ENCODE assay signal across 9 mouse cellular contexts in the genomic region with DNA sequence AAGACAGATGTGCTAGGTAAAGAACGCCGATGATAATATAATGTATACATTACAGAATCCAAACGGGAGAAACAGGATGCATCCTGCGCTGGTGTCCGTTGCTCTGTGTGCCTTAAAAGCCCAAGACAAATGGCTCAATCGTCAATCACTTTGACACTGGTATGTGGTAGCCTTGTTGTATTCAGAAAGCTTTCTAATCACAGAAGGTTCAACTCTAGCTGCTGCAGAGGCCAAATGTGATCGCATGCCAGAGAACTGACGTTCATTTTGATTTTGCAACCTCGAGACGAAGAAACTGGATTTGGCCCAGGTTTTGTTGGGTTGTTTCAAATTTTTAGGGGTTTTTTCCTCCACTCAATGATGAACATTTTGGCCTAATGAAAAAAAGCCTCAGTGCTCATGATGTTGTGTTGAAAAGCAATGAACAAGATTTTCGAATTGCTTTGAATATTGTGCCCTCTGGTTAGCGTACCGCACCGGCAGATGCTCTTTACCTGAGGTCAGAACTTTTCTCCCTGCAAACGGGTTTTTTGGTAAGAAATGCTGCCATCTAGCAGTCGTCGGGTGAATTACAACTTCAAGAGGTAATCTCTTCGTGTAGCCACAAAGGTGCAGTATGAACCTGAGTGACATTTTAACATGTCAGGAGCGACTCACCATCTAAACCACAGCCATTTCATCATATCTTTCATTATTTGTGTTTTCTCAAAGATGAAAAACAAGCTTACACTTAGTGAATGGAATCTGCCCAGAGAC. TPM values are rescaled to one million over a fixed set of nuclear protein-coding genes. Genes with fewer than 3 reads are reported as not detected.
DNase-seq lines count a peak whose midpoint lies in the region; ATAC-seq and TF ChIP-seq lines count a peak whose summit lies in the region.
"Had no signal": no experiment of that assay in that cellular context is flagged by ENCODE, and none has a peak within 500 bp of the region (broad histone marks: within the 10 kb centered on the region; RNA-seq: fewer than 3 reads in every experiment).

No protein-coding gene starts in this region.

- H3K4me3 ChIP-seq in hindbrain, embryonic 16.5 days (ENCODE audit: low read length) = no peak overlapping the region
- no peak overlapping the region for H3K4me3 ChIP-seq in limb, embryonic 14.5 days (replicated peaks; ENCODE audit: low read length)
- H3K4me3 ChIP-seq: erythroblast, embryonic 14.5 days had no signal

- WGBS in hindbrain, embryonic 16.5 days = 38% methylated on average over 19 of the region's 19 CpGs
- WGBS in limb, embryonic 14.5 days = 21% methylated on average over 19 of the region's 19 CpGs

- no peaks in the 10 kb centered on the region for H3K4me1 ChIP-seq in hindbrain, embryonic 16.5 days (ENCODE audit: control insufficient read depth, insufficient read depth, low read depth, low read length)
- no peaks in the 10 kb centered on the region for H3K4me1 ChIP-seq in limb, embryonic 14.5 days (ENCODE audit: control insufficient read depth, insufficient read depth, low read length)

- DNase-seq in layer of hippocampus, adult 18-20 months (ENCODE audit: low spot score in 2 of 2) = peak; percentile 22 to 63
- DNase-seq in layer of hippocampus, postnatal 36 days = no peak
- peak; percentile 43 for DNase-seq in adipocyte (ENCODE audit: low spot score)
- peak; percentile 76 for DNase-seq in embryo, embryonic 10 days (ENCODE audit: low spot score)
- DNase-seq in limb, embryonic 14.5 days (ENCODE audit: low spot score) = peak; percentile 9
- DNase-seq in retina, embryonic 14.5 days (ENCODE audit: low spot score) = peak; percentile 74
- no peak for DNase-seq in Muller cell, postnatal 12 days (ENCODE audit: inconsistent ontology term)

- H3K4me2 ChIP-seq in hindbrain, embryonic 16.5 days (ENCODE audit: low read length) = no peak overlapping the region
- H3K4me2 ChIP-seq in limb, embryonic 14.5 days (replicated peaks; ENCODE audit: low read depth, low read length, severe bottlenecking) = no peak overlapping the region

- H3K9ac ChIP-seq in hindbrain, embryonic 16.5 days (ENCODE audit: low read depth, low read length) = no peak overlapping the region
- no peak overlapping the region for H3K9ac ChIP-seq in limb, embryonic 14.5 days (ENCODE audit: low read depth, low read length, severe bottlenecking)

- no peak overlapping the region for H3K27ac ChIP-seq in hindbrain, embryonic 16.5 days (ENCODE audit: low read depth, low read length)
- no peak overlapping the region for H3K27ac ChIP-seq in limb, embryonic 14.5 days (replicated peaks; ENCODE audit: low read depth, low read length)

- no peak for TF ChIP-seq POLR2A in limb, embryonic 14.5 days (IDR thresholded peaks at IDR 0.05; ENCODE audit: borderline replicate concordance, extremely low read depth, insufficient read depth, insufficient read length)

- no peaks in the 10 kb centered on the region for H3K36me3 ChIP-seq in hindbrain, embryonic 16.5 days (ENCODE audit: control insufficient read depth, insufficient read depth, low read length)
- no peaks in the 10 kb centered on the region for H3K36me3 ChIP-seq in limb, embryonic 14.5 days (ENCODE audit: control insufficient read depth, insufficient read depth, low read length)

- no peaks in the 10 kb centered on the region for H3K9me3 ChIP-seq in hindbrain, embryonic 16.5 days (ENCODE audit: control insufficient read depth, low read length)
- H3K9me3 ChIP-seq in limb, embryonic 14.5 days (ENCODE audit: control insufficient read depth, low read length) = no peaks in the 10 kb centered on the region

- peak; percentile 27; the same call in 1 of the 2 replicates for ATAC-seq in hindbrain, embryonic 16.5 days
- ATAC-seq in limb, embryonic 14.5 days (ENCODE audit: low FRiP score, low read depth) = no peak

- H3K27me3 ChIP-seq in hindbrain, embryonic 16.5 days (replicated peaks; ENCODE audit: control insufficient read depth, insufficient read depth, low read length) = no peaks in the 10 kb centered on the region
- no peaks in the 10 kb centered on the region for H3K27me3 ChIP-seq in limb, embryonic 14.5 days (ENCODE audit: control insufficient read depth, insufficient read depth, low read length)

RNA-seq across cellular contexts. Expression of a gene that starts 6.6 kb away (rescaled TPM):
- total RNA-seq in layer of hippocampus, adult 18-20 months (2021) = not detected
- not detected for total RNA-seq in layer of hippocampus, postnatal 36 days (2021)
- polyA plus RNA-seq in hindbrain, embryonic 16.5 days (2015; fragmentation: Nextera tagmentation; extraction: Ambion mirVana) = 0.36 and 0.40 TPM in 2 replicates
- 0.46 and 0.73 TPM in 2 replicates for polyA plus RNA-seq in limb, embryonic 14.5 days (2012; rRNA removed)
- 0.75 and 1.7 TPM in 2 replicates for polyA plus RNA-seq in limb, embryonic 14.5 days (2014; fragmentation: Nextera tagmentation; extraction: Ambion mirVana)
- polyA plus RNA-seq: erythroblast, embryonic 14.5 days had no signal

Comparison
In these comparisons a context has a peak if more than half of its experiments do, and no peak if none do; other contexts are left out.
1. DNase-seq: peak in layer of hippocampus, adult 18-20 months (2 of 2), adipocyte (single experiment), embryo, embryonic 10 days (single experiment), limb, embryonic 14.5 days (single experiment) and retina, embryonic 14.5 days (single experiment); none in layer of hippocampus, postnatal 36 days (0 of 2) and Muller cell, postnatal 12 days (single experiment).